Mouse (Mus musculus): ENCODE measurements around the gene Wipf3.

GRCm38 (mm10) chr6:54460172-54460914 lies 30.9 kb downstream of the Wipf3 start:
- TF ChIP-seq POLR2A (IDR thresholded peaks at IDR 0.05; ENCODE audit: insufficient read length, low read depth) (no peak), POLR2AphosphoS2 (IDR thresholded peaks at IDR 0.05; ENCODE audit: insufficient read length, low read depth) (no peak), TCF3 (IDR thresholded peaks at IDR 0.05; ENCODE audit: insufficient read length, low read depth) (no peak), MYOG (IDR thresholded peaks at IDR 0.05; ENCODE audit: control insufficient read depth in 1 of 3, insufficient read depth in 1 of 3, insufficient read length in 2 of 3, low read depth in 2 of 3) (no peak), E2F4 (IDR thresholded peaks at IDR 0.05; ENCODE audit: insufficient read depth) (no peak), USF1 (IDR thresholded peaks at IDR 0.05; ENCODE audit: low read depth) (no peak), REST (IDR thresholded peaks at IDR 0.05; ENCODE audit: insufficient read depth, insufficient read length) (no peak), CEBPB (IDR thresholded peaks at IDR 0.05; ENCODE audit: insufficient read depth, poor library complexity, severe bottlenecking) (no peak), SRF (IDR thresholded peaks at IDR 0.05; ENCODE audit: control insufficient read depth, insufficient read length, low read depth) (no peak), TCF12 (IDR thresholded peaks at IDR 0.05; ENCODE audit: insufficient read depth, poor library complexity, severe bottlenecking) (no peak), MAX (IDR thresholded peaks at IDR 0.05; ENCODE audit: low read depth) (no peak)
